Mouse (Mus musculus) MN1 (cell line): Measurements from ENCODE around the gene Srpk3.
A peak's percentile ranks its signal among the peaks of the same experiment; 100 is the strongest.

Experiments
- DNase-seq: peaks from one replicate; pipeline ENCODE4 v3.0.0-alpha.2; 2016; ENCODE audit warnings: low spot score

The Srpk3 gene

GRCm38 (mm10) chrX:73805814-73806213, 31.6 kb downstream of the Srpk3 start:
- peak; percentile 21 for DNase-seq

GRCm38 (mm10) chrX:73815072-73815471, 40.9 kb downstream of the Srpk3 start:
- DNase-seq: no peak

GRCm38 (mm10) chrX:73816596-73817314, 42.5 kb downstream of the Srpk3 start:
- DNase-seq: no peak

- no peak for DNase-seq
Measured at GRCm38 (mm10) chrX:73823747-73824146, 49.5 kb downstream of the Srpk3 start.

GRCm38 (mm10) chrX:73824185-73825151, 50.3 kb downstream of the Srpk3 start, which contains the start of gene Pdzd4:
Gene Pdzd4 (minus strand): TSS chrX:73824969.
- DNase-seq: peak; percentile 78
